Mouse (Mus musculus) limb, embryonic 15.5 days (tissue): Measurements from ENCODE around the gene Phyhd1. TPM values are rescaled to one million over a fixed set of nuclear protein-coding genes. Genes with fewer than 3 reads are reported as not detected.

ENCODE experiments used
- ATAC-seq: fragments of 200-750 bp; cut with Nextera tagmentation; 2 replicates; pipeline ENCODE4 v1.8.0; 2017; ENCODE audit warnings: low read depth, moderate TSS enrichment; ENCODE audit not compliant: insufficient number of reproducible peaks, low FRiP score, low TSS enrichment
- H3K27ac ChIP-seq: fragments of 300-500 bp; sonication (generic); 2 replicates; pipeline ENCODE4 v1.5.1; 2015; ENCODE audit warnings: moderate library complexity, mild to moderate bottlenecking, inconsistent platforms
- H3K27me3 ChIP-seq: fragments of 300-500 bp; sonication (generic); 2 replicates; pipeline ENCODE4 v1.6.1; 2015; ENCODE audit warnings: inconsistent platforms
- H3K36me3 ChIP-seq: fragments of 300-500 bp; sonication (generic); 2 replicates; pipeline ENCODE4 v1.6.1; 2015; ENCODE audit warnings: inconsistent platforms
- H3K4me1 ChIP-seq: fragments of 300-500 bp; sonication (generic); 2 replicates; pipeline ENCODE4 v1.6.1; 2015; ENCODE audit warnings: inconsistent platforms
- H3K4me2 ChIP-seq: fragments of 300-500 bp; sonication (generic); 2 replicates; pipeline ENCODE4 v1.6.1; 2015; ENCODE audit warnings: mild to moderate bottlenecking, inconsistent platforms
- H3K4me3 ChIP-seq: fragments of 300-500 bp; sonication (generic); 2 replicates; pipeline ENCODE4 v1.5.1; 2015; ENCODE audit warnings: mild to moderate bottlenecking, inconsistent platforms
- H3K9ac ChIP-seq: fragments of 300-500 bp; sonication (generic); 2 replicates; pipeline ENCODE4 v1.6.1; 2015; ENCODE audit warnings: inconsistent platforms
- H3K9me3 ChIP-seq: fragments of 300-500 bp; sonication (generic); 2 replicates; pipeline ENCODE4 v1.6.1; 2016; ENCODE audit warnings: inconsistent platforms
- WGBS: fragments of 180-500 bp; shearing (Covaris S2); methylation state at CpG from one replicate; pipeline ENCODE4 v1.1.7; 2015; 5-methylcytosine and 5-hydroxymethylcytosine counted together
- polyA plus RNA-seq: library from polyadenylated mRNA; unstranded; fragments of >200 nt; fragmentation: Nextera tagmentation; extraction: Ambion mirVana; gene quantifications from 2 replicates; pipeline ENCODE4 v1.2.1, GENCODE M21; 2015

Phyhd1 gene
- polyA plus RNA-seq, 1 experiment from 2014 or later: 5.9 TPM

- Histone ChIP-seq H3K27ac (no peak overlapping the region), H3K36me3 (peaks cover 13% of the 10 kb centered on the region), H3K9ac (0 out of 2 replicates have a peak overlapping the region, but pooled peaks have one; percentile 2), H3K27me3 (no peaks in the 10 kb centered on the region), H3K4me2 (no peak overlapping the region), H3K9me3 (no peaks in the 10 kb centered on the region), H3K4me3 (no peak overlapping the region), H3K4me1 (peaks cover 46% of the 10 kb centered on the region)
- 55% methylated on average over 4 of the region's 4 CpGs for WGBS
- ATAC-seq: no peak
Measured at GRCm38 (mm10) chr2:30268371-30268770, 2.4 kb downstream of the Phyhd1 start.

DNA sequence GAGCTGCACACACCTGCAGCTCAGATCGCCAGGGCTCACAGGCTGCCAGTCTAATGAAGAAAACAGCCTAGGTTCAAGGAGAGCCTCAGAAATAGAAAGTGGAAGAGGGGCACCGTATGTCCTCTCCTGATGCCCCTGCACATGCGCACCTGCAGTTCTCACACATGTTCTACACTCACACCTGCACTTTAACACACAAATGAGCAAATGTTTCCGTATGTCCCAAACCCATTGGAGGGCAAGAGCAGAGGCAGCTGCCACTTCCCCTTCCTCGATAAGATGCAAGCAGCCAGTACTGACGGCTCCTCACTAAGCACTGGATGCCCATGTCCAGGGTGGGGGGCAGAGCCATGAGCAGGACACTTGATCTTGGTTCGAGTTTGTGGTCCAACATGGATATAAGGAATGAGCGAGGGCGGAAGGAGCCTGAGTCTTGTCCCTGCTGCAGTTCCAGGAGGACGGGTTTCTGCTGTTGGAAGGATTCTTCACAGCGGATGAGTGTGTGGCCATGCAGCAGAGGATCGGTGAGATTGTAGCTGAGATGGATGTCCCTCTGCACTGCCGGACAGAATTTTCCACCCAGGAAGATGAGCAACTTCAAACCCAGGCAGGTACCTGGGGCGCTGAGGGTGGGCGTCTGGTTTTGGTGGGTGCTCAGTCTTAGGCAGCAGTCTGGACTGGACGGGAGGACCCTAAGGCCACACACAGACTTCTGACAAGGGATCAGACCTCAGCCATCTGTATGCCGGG is 3.4 kb downstream of the Phyhd1 start:
- Histone ChIP-seq H3K27me3 (no peaks in the 10 kb centered on the region), H3K4me2 (no peak overlapping the region), H3K9ac (no peak overlapping the region), H3K4me1 (peaks cover 37% of the 10 kb centered on the region), H3K36me3 (peaks cover 2% of the 10 kb centered on the region), H3K4me3 (no peak overlapping the region), H3K27ac (peak overlapping the region; percentile 82), H3K9me3 (no peaks in the 10 kb centered on the region)
- no peak for ATAC-seq
- 85% methylated on average over 17 of the region's 17 CpGs for WGBS

- H3K4me2 ChIP-seq: no peak overlapping the region
- no peak overlapping the region for H3K4me3 ChIP-seq
- peak; percentile 87 for ATAC-seq
- H3K9ac ChIP-seq: no peak overlapping the region
- 27% methylated on average over 1 of the region's 1 CpGs for WGBS
- H3K4me1 ChIP-seq: peaks cover 29% of the 10 kb centered on the region
- H3K27ac ChIP-seq: peak overlapping the region; percentile 82
- H3K27me3 ChIP-seq: no peaks in the 10 kb centered on the region
- no peaks in the 10 kb centered on the region for H3K36me3 ChIP-seq
- no peaks in the 10 kb centered on the region for H3K9me3 ChIP-seq
Measured at GRCm38 (mm10) chr2:30270134-30270533, 4.1 kb downstream of the Phyhd1 start.

DNA sequence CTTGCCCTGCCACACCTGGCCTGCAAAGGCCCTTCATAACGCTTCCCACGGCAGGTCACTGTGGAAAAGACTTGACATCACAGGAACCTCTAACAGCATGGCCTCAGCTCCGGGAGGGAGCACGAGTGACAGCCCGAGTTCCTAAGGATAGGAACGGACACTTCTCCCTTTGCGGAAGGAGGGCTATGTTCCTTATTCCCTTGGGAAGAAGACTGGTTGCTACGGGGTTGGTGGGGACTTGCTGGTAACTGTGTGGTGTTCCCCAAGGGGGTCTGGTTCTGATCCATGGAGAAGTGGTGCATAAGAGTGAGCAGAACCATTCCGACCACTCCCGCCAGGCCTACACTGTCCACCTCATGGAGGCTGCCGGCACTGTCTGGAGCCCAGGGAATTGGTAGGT is 14.7 kb downstream of the Phyhd1 start, which contains the start of gene Gm28038:
Gene Gm28038 (plus strand): TSS at position 301 of the 400 bp plus-strand sequence.
- no peak within 1 kb of the TSS for H3K4me3 ChIP-seq
- H3K4me1 ChIP-seq: peaks cover 12% of the 10 kb centered on the region
- no peaks in the 10 kb centered on the region for H3K9me3 ChIP-seq
- H3K27ac ChIP-seq: no peak within 1 kb of the TSS
- H3K9ac ChIP-seq: no peak within 1 kb of the TSS
- H3K4me2 ChIP-seq: no peak within 1 kb of the TSS
- H3K27me3 ChIP-seq: no peaks in the 10 kb centered on the region
- ATAC-seq: no peak
- WGBS: 90% methylated on average over 11 of the region's 11 CpGs
- no peaks in the 10 kb centered on the region for H3K36me3 ChIP-seq

DNA sequence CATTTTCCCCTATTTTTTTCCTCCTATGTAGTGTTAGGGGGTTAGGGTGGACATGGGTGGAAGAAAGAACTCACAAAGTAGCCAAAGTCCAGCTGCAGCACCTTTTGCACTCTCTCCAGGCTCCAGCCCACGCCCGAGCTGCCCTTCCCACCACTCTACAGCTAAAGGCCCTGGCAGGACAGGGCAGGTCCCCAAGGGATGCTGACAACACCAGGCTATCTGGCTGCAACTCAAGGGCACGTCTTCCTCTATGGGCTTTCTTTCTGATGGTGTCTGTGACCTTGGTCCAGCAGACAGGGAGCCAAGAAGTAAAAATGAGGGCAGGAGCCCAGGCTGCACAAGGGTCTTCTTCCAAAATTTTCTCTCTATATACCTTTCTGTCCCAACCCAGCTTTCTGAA is 15.6 kb downstream of the Phyhd1 start:
- no peak for ATAC-seq

GRCm38 (mm10) chr2:30283193-30283592 is 17.2 kb downstream of the Phyhd1 start:
- Histone ChIP-seq H3K27ac (no peak overlapping the region), H3K36me3 (no peaks in the 10 kb centered on the region), H3K27me3 (no peaks in the 10 kb centered on the region), H3K4me2 (no peak overlapping the region), H3K4me3 (no peak overlapping the region), H3K9ac (no peak overlapping the region), H3K4me1 (peaks cover 23% of the 10 kb centered on the region), H3K9me3 (no peaks in the 10 kb centered on the region)
- no peak for ATAC-seq
- 88% methylated on average over 2 of the region's 2 CpGs for WGBS

More for the DNA sequence above, 15.6 kb downstream of the Phyhd1 start:
- H3K36me3 ChIP-seq: no peaks in the 10 kb centered on the region
- WGBS: 75% methylated on average over 3 of the region's 3 CpGs
- H3K4me2 ChIP-seq: no peak overlapping the region
- no peak overlapping the region for H3K4me3 ChIP-seq
- H3K9ac ChIP-seq: no peak overlapping the region
- no peak overlapping the region for H3K27ac ChIP-seq
- no peaks in the 10 kb centered on the region for H3K27me3 ChIP-seq
- no peaks in the 10 kb centered on the region for H3K9me3 ChIP-seq
- peaks cover 12% of the 10 kb centered on the region for H3K4me1 ChIP-seq

DNA sequence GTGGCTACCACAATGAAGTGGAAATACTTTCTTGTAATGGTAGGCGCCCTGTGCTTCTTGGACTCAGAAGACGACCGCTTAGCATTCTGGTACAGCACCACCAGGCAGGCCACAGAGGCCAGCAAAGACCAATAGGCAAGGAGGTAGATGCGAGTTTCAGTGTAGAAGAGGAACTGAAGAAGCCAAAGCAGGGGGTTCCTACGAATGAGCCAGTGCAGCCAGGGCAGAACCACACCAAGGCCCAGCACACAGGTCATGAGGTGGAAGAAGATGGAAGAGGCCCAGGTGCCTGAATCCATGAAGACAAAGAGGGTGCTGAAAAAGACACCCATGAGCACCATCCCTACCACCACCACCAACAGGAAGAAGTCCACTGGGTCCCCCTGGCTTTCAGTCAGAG is 19.0 kb downstream of the Phyhd1 start:
- WGBS: 90% methylated on average over 5 of the region's 5 CpGs
- peaks cover 23% of the 10 kb centered on the region for H3K4me1 ChIP-seq
- peak overlapping the region; percentile 92 for H3K4me3 ChIP-seq
- no peaks in the 10 kb centered on the region for H3K9me3 ChIP-seq
- no peak for ATAC-seq
- H3K9ac ChIP-seq: no peak overlapping the region
- H3K4me2 ChIP-seq: peak overlapping the region; percentile 94
- H3K36me3 ChIP-seq: 0 out of 2 replicates have a peak, but pooled peaks cover under 1% of the 10 kb centered on the region
- H3K27ac ChIP-seq: no peak overlapping the region
- H3K27me3 ChIP-seq: no peaks in the 10 kb centered on the region

GRCm38 (mm10) chr2:30285416-30286181 is 19.6 kb downstream of the Phyhd1 start:
- Histone ChIP-seq H3K27ac (0 out of 2 replicates have a peak overlapping the region, but pooled peaks have one; percentile 38), H3K4me3 (peak overlapping the region; percentile 92), H3K36me3 (peaks cover 7% of the 10 kb centered on the region; the same call in 1 of the 2 replicates), H3K27me3 (no peaks in the 10 kb centered on the region), H3K4me1 (peaks cover 23% of the 10 kb centered on the region), H3K4me2 (peak overlapping the region; percentile 94), H3K9ac (peak overlapping the region; percentile 85), H3K9me3 (no peaks in the 10 kb centered on the region)
- ATAC-seq: peak; percentile 20; the same call in 1 of the 2 replicates
- 15% methylated on average over 38 of the region's 38 CpGs for WGBS

DNA sequence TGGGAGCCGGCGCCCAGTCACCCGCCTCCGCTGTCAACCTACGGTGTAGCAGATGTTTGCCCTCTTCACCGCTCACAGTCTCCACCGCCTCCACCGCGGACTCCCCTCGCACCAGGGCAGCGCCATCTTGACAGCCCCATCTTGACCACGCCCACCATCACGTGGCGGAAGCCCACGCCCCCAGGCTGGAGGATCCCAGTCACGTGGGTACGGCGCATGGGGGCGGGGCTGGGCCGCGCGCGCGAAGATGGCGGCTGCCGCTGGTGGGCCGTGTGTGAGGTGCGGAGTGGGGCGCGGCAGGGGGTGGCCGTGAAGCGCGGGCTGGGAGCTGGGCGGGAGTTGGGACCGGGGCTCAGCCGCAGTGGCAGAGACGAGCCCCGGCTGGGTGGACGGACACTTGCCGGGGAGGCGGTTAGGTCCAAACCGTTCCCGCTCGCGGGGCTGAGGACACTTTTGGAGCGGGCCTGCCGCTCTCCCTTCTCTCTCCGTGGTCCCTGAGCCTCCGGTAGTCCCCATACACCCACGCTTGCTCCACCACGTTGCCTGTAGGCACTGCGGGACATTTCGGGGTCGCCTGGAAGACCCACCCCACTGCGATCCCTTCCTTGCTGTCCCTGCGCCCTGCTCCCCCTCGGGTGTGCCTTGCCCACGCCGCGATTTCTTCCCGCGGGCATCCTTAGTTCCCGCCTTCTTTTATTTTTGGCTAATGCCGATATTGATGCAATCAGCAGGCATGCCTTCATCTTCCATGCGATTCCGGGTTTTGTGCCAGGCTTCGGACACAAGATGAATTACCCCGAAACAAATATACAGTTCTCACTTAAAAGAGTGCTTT is 20.4 kb downstream of the Phyhd1 start, which contains the start of the genes Dolk and Nup188:
Gene Dolk (minus strand): TSS at position 143 of the 835 bp plus-strand sequence.
Gene Nup188 (plus strand): TSS at position 206 of the 835 bp plus-strand sequence.
- ATAC-seq: peak; percentile 93
- peak within 1 kb of the TSS; percentile 92 for H3K4me3 ChIP-seq
- WGBS: under 1% methylated on average over 64 of the region's 68 CpGs

GRCm38 (mm10) chr2:30287027-30287373 is 21.0 kb downstream of the Phyhd1 start:
- WGBS: under 1% methylated on average over 10 of the region's 10 CpGs
- peak overlapping the region; percentile 94 for H3K4me2 ChIP-seq
- ATAC-seq: no peak
- no peaks in the 10 kb centered on the region for H3K27me3 ChIP-seq
- H3K36me3 ChIP-seq: peaks cover 8% of the 10 kb centered on the region; the same call in 1 of the 2 replicates
- H3K4me1 ChIP-seq: peaks cover 23% of the 10 kb centered on the region
- H3K9me3 ChIP-seq: no peaks in the 10 kb centered on the region
- H3K4me3 ChIP-seq: peak overlapping the region; percentile 92
- peak overlapping the region; percentile 85 for H3K27ac ChIP-seq
- peak overlapping the region; percentile 85 for H3K9ac ChIP-seq

More for the DNA sequence above, 20.4 kb downstream of the Phyhd1 start, which contains the start of the genes Dolk and Nup188:
- Histone ChIP-seq H3K4me1 (peaks cover 23% of the 10 kb centered on the region), H3K9ac (peak within 1 kb of the TSS; percentile 85), H3K4me2 (peak within 1 kb of the TSS; percentile 94), H3K27me3 (no peaks in the 10 kb centered on the region), H3K36me3 (peaks cover 8% of the 10 kb centered on the region; the same call in 1 of the 2 replicates), H3K27ac (peak within 1 kb of the TSS; percentile 85), H3K9me3 (no peaks in the 10 kb centered on the region)

GRCm38 (mm10) chr2:30299525-30299924 is 33.5 kb downstream of the Phyhd1 start:
- H3K4me1 ChIP-seq: no peaks in the 10 kb centered on the region
- H3K36me3 ChIP-seq: peaks cover 66% of the 10 kb centered on the region
- 78% methylated on average over 3 of the region's 3 CpGs for WGBS
- H3K4me2 ChIP-seq: no peak overlapping the region
- H3K4me3 ChIP-seq: no peak overlapping the region
- no peaks in the 10 kb centered on the region for H3K9me3 ChIP-seq
- no peak overlapping the region for H3K27ac ChIP-seq
- H3K27me3 ChIP-seq: no peaks in the 10 kb centered on the region
- no peak overlapping the region for H3K9ac ChIP-seq
- ATAC-seq: no peak
